In the genomic region with DNA sequence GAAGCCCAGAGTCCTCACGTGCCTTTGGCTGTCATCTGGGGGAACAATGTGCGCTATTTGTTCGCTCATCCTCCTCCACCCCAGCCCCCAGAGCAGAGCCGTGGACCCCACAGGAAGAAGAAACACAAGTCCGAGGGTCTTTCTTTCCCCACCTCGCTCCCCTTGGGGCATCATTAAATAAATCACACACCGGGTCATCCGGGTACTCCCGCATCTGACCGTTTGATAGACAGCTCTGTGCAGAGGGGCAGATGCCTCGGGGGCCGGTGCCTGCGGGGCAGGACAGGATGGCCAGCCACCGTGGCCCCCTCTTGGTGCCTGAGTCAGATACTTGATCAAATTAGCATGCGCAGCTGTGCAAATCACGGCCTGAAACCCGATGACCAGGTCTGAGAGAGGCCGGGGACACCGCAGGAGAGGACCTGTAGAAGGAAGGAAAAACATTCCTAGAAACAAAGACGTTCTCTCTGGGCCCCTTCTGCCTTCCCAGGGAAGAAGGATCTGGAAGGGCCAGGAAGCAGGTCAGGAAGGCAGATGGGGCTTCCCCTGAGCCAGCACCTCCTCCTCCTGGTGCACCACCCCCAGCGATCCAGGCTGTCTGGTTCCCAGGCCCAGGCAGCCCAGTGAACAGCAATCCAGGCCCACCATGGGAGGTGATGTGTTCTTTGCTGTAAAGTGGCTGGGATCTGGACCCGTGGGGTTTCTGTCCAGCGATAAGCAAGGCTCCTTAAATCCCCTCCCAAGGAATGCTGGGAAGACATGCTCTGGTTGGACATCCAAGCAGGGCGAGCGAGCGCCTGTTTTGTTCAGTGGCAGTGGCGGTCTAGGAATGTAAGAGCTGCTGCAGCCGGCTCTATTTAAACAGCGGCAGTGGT, we compare ENCODE assay signal across 11 mouse cellular contexts.
DNase-seq lines count a peak whose midpoint lies in the region; ATAC-seq and TF ChIP-seq lines count a peak whose summit lies in the region.
"Had no signal": no experiment of that assay in that cellular context is flagged by ENCODE, and none has a peak within 500 bp of the region (broad histone marks: within the 10 kb centered on the region; RNA-seq: fewer than 3 reads in every experiment).

No protein-coding gene starts in this region.

- peak overlapping the region; percentile 22; the same call in 1 of the 2 replicates for H3K4me2 ChIP-seq in heart, embryonic 13.5 days
- peak overlapping the region; percentile 9; the same call in 1 of the 2 replicates for H3K4me2 ChIP-seq in embryonic facial prominence, embryonic 13.5 days
- H3K4me2 ChIP-seq in limb, embryonic 11.5 days (ENCODE audit: low read depth, severe bottlenecking): no peak overlapping the region

- ATAC-seq in heart, embryonic 13.5 days (ENCODE audit: extremely low read depth, insufficient number of reproducible peaks, low FRiP score, low TSS enrichment): no peak
- ATAC-seq in embryonic facial prominence, embryonic 13.5 days (ENCODE audit: insufficient number of reproducible peaks, insufficient read depth, low FRiP score, low TSS enrichment, low read depth): no peak
- ATAC-seq in limb, embryonic 11.5 days (ENCODE audit: insufficient number of reproducible peaks, low FRiP score, low TSS enrichment, low read depth): no peak
- ATAC-seq: activated CD4-positive, CD25-positive, alpha-beta regulatory T cell, adult 4 months had no signal

- intact Hi-C loops in gastrocnemius, adult 2 months (cut with DNase I): no loop called here

- DNase-seq in heart, postnatal 4 days: no peak
- peak; percentile 59 for DNase-seq in limb, embryonic 11.5 days (ENCODE audit: low spot score)
- DNase-seq in gastrocnemius, postnatal 4 days (ENCODE audit: low spot score in 2 of 2): no peak
- no peak for DNase-seq in gastrocnemius, adult 2 months
- DNase-seq in thymus, postnatal 14 days: no peak
- DNase-seq: cerebellum, adult 18-20 months; lung, adult 2 months had no signal

- 0 out of 2 replicates have a peak, but pooled peaks cover 5% of the 10 kb centered on the region for H3K27me3 ChIP-seq in heart, embryonic 13.5 days (replicated peaks)
- H3K27me3 ChIP-seq in E14TG2a.4 (ENCODE audit: insufficient read depth, low read length): peaks cover 29% of the 10 kb centered on the region
- H3K27me3 ChIP-seq in embryonic facial prominence, embryonic 13.5 days: peaks cover 80% of the 10 kb centered on the region
- peaks cover 8% of the 10 kb centered on the region for H3K27me3 ChIP-seq in limb, embryonic 11.5 days (ENCODE audit: control insufficient read depth, insufficient read depth, low read length)

- peak overlapping the region; percentile 54 for H3K27ac ChIP-seq in heart, embryonic 13.5 days (replicated peaks)
- H3K27ac ChIP-seq in embryonic facial prominence, embryonic 13.5 days: peak overlapping the region; percentile 23
- no peak overlapping the region; the same call in 1 of the 2 replicates for H3K27ac ChIP-seq in limb, embryonic 11.5 days (replicated peaks; ENCODE audit: low read depth, low read length)
- H3K27ac ChIP-seq in gastrocnemius, adult 2 months: no peak overlapping the region

- peaks cover 30% of the 10 kb centered on the region for H3K4me1 ChIP-seq in heart, embryonic 13.5 days
- H3K4me1 ChIP-seq in E14TG2a.4 (replicated peaks; ENCODE audit: low read depth, low read length): peaks cover 21% of the 10 kb centered on the region
- peaks cover 71% of the 10 kb centered on the region for H3K4me1 ChIP-seq in embryonic facial prominence, embryonic 13.5 days
- peaks cover 35% of the 10 kb centered on the region for H3K4me1 ChIP-seq in limb, embryonic 11.5 days (ENCODE audit: control insufficient read depth, insufficient read depth, low read length)

- no peak overlapping the region for H3K4me3 ChIP-seq in heart, embryonic 13.5 days
- 0 out of 2 replicates have a peak overlapping the region, but pooled peaks have one; percentile 13 for H3K4me3 ChIP-seq in E14TG2a.4 (replicated peaks; ENCODE audit: low read length)
- H3K4me3 ChIP-seq in embryonic facial prominence, embryonic 13.5 days: no peak overlapping the region
- no peak overlapping the region for H3K4me3 ChIP-seq in limb, embryonic 11.5 days (ENCODE audit: low read depth, low read length)
- H3K4me3 ChIP-seq in gastrocnemius, adult 2 months: no peak overlapping the region

- H3K9ac ChIP-seq in heart, embryonic 13.5 days: peak overlapping the region; percentile 55
- H3K9ac ChIP-seq in embryonic facial prominence, embryonic 13.5 days: peak overlapping the region; percentile 51
- 0 out of 2 replicates have a peak overlapping the region, but pooled peaks have one; percentile 9 for H3K9ac ChIP-seq in limb, embryonic 11.5 days (ENCODE audit: low read length)

- H3K36me3 ChIP-seq in heart, embryonic 13.5 days: no peaks in the 10 kb centered on the region
- no peaks in the 10 kb centered on the region for H3K36me3 ChIP-seq in E14TG2a.4 (ENCODE audit: insufficient read depth, low read length)
- H3K36me3 ChIP-seq in embryonic facial prominence, embryonic 13.5 days: no peaks in the 10 kb centered on the region
- H3K36me3 ChIP-seq in limb, embryonic 11.5 days (ENCODE audit: control insufficient read depth, insufficient read depth, low read length): no peaks in the 10 kb centered on the region

- TF ChIP-seq CTCF in E14TG2a.4 (conservative IDR thresholded peaks at IDR 0.05; ENCODE audit: low read length): no peak
- no peak for TF ChIP-seq CTCF in gastrocnemius, adult 2 months (IDR thresholded peaks at IDR 0.05)

- 42% methylated on average over 29 of the region's 29 CpGs for WGBS in heart, embryonic 13.5 days
- 11% methylated on average over 29 of the region's 29 CpGs for WGBS in embryonic facial prominence, embryonic 13.5 days
- 28% methylated on average over 29 of the region's 29 CpGs for WGBS in limb, embryonic 11.5 days

- no peaks in the 10 kb centered on the region for H3K9me3 ChIP-seq in heart, embryonic 13.5 days
- H3K9me3 ChIP-seq in E14TG2a.4 (ENCODE audit: low read length): no peaks in the 10 kb centered on the region
- H3K9me3 ChIP-seq in embryonic facial prominence, embryonic 13.5 days: no peaks in the 10 kb centered on the region
- no peaks in the 10 kb centered on the region for H3K9me3 ChIP-seq in limb, embryonic 11.5 days (ENCODE audit: control insufficient read depth, low read length)

Comparison
In these comparisons a context has a peak if more than half of its experiments do, and no peak if none do; other contexts are left out.
1. H3K27ac ChIP-seq: peak in heart, embryonic 13.5 days (single experiment) and embryonic facial prominence, embryonic 13.5 days (single experiment); none in limb, embryonic 11.5 days (single experiment) and gastrocnemius, adult 2 months (single experiment).
2. Peak in every context shown above with its lines, with median percentiles within 50 percentile points of each other: H3K9ac ChIP-seq.